ENCODE assay signal across 10 mouse cellular contexts in genomic region chr19:46926951-46927350, GRCm38 (mm10).
DNase-seq lines count a peak whose midpoint lies in the region; ATAC-seq and TF ChIP-seq lines count a peak whose summit lies in the region.
"Had no signal": no experiment of that assay in that cellular context is flagged by ENCODE, and none has a peak within 500 bp of the region (broad histone marks: within the 10 kb centered on the region; RNA-seq: fewer than 3 reads in every experiment).

No protein-coding gene starts in this region.

- H3K4me2 ChIP-seq in embryonic facial prominence, embryonic 11.5 days (ENCODE audit: low read depth, low read length): no peak overlapping the region
- H3K4me2 ChIP-seq in lung, embryonic 14.5 days: no peak overlapping the region
- H3K4me2 ChIP-seq in midbrain, embryonic 13.5 days (replicated peaks): no peak overlapping the region
- H3K4me2 ChIP-seq: neural tube, embryonic 12.5 days had no signal

- peak; percentile 8 for DNase-seq in embryonic facial prominence, embryonic 11.5 days (ENCODE audit: low spot score)
- DNase-seq in embryonic facial prominence, embryonic 10.5 days (ENCODE audit: low spot score): no peak
- peak; percentile 35 for DNase-seq in lung, embryonic 14.5 days
- DNase-seq in lung, adult 18-20 months: no peak
- DNase-seq in heart, embryonic 10.5 days (ENCODE audit: low spot score): no peak
- peak; percentile 10 for DNase-seq in splenic B cell, adult 2 months (ENCODE audit: low read depth, low spot score)
- no peak for DNase-seq in urinary bladder, postnatal 14 days (ENCODE audit: low spot score)

- H3K4me1 ChIP-seq in embryonic facial prominence, embryonic 11.5 days (ENCODE audit: control insufficient read depth, insufficient read depth, low read length): no peaks in the 10 kb centered on the region
- H3K4me1 ChIP-seq in embryonic facial prominence, embryonic 10.5 days: peaks cover 17% of the 10 kb centered on the region
- peaks cover 8% of the 10 kb centered on the region; the same call in 1 of the 2 replicates for H3K4me1 ChIP-seq in lung, embryonic 14.5 days (ENCODE audit: insufficient read depth)
- H3K4me1 ChIP-seq in heart, embryonic 10.5 days: peaks cover 29% of the 10 kb centered on the region
- H3K4me1 ChIP-seq in midbrain, embryonic 13.5 days (replicated peaks): peaks cover 3% of the 10 kb centered on the region; the same call in 1 of the 2 replicates
- H3K4me1 ChIP-seq: neural tube, embryonic 12.5 days had no signal

- H3K9me3 ChIP-seq in embryonic facial prominence, embryonic 11.5 days (replicated peaks; ENCODE audit: control insufficient read depth, low read length): no peaks in the 10 kb centered on the region
- H3K9me3 ChIP-seq in embryonic facial prominence, embryonic 10.5 days: no peaks in the 10 kb centered on the region
- no peaks in the 10 kb centered on the region for H3K9me3 ChIP-seq in lung, embryonic 14.5 days (ENCODE audit: low read depth, low read length)
- H3K9me3 ChIP-seq in heart, embryonic 10.5 days: no peaks in the 10 kb centered on the region
- H3K9me3 ChIP-seq in midbrain, embryonic 13.5 days: no peaks in the 10 kb centered on the region
- H3K9me3 ChIP-seq: neural tube, embryonic 12.5 days had no signal

- no peak for TF ChIP-seq CTCF in lung, embryonic 14.5 days (IDR thresholded peaks at IDR 0.05; ENCODE audit: low read depth)

- no peak for ATAC-seq in embryonic facial prominence, embryonic 11.5 days (replicated peaks; ENCODE audit: insufficient number of reproducible peaks, low FRiP score, low TSS enrichment, low read depth)
- ATAC-seq in lung, embryonic 14.5 days (ENCODE audit: insufficient read depth): no peak
- no peak for ATAC-seq in midbrain, embryonic 13.5 days
- ATAC-seq: hindbrain, embryonic 16.5 days had no signal

- H3K36me3 ChIP-seq in embryonic facial prominence, embryonic 11.5 days (replicated peaks; ENCODE audit: control insufficient read depth, insufficient read depth, low read depth, low read length): no peaks in the 10 kb centered on the region
- no peaks in the 10 kb centered on the region; the same call in 1 of the 2 replicates for H3K36me3 ChIP-seq in embryonic facial prominence, embryonic 10.5 days (replicated peaks)
- H3K36me3 ChIP-seq in lung, embryonic 14.5 days (ENCODE audit: insufficient read depth): peaks cover 4% of the 10 kb centered on the region; the same call in 1 of the 2 replicates
- H3K36me3 ChIP-seq in heart, embryonic 10.5 days: no peaks in the 10 kb centered on the region
- no peaks in the 10 kb centered on the region for H3K36me3 ChIP-seq in splenic B cell, adult 2 months (ENCODE audit: control insufficient read depth, insufficient read depth, low read length, poor library complexity, severe bottlenecking)
- no peaks in the 10 kb centered on the region for H3K36me3 ChIP-seq in midbrain, embryonic 13.5 days
- H3K36me3 ChIP-seq: neural tube, embryonic 12.5 days had no signal

- 45% methylated on average over 5 of the region's 5 CpGs for WGBS in embryonic facial prominence, embryonic 11.5 days
- 53% methylated on average over 5 of the region's 5 CpGs for WGBS in embryonic facial prominence, embryonic 10.5 days
- WGBS in lung, embryonic 14.5 days: 34% methylated on average over 5 of the region's 5 CpGs
- 53% methylated on average over 5 of the region's 5 CpGs for WGBS in heart, embryonic 10.5 days
- WGBS in midbrain, embryonic 13.5 days: 69% methylated on average over 5 of the region's 5 CpGs

- H3K27ac ChIP-seq in embryonic facial prominence, embryonic 11.5 days (replicated peaks; ENCODE audit: low read depth, low read length): no peak overlapping the region
- no peak overlapping the region for H3K27ac ChIP-seq in embryonic facial prominence, embryonic 10.5 days (replicated peaks)
- H3K27ac ChIP-seq in lung, embryonic 14.5 days (ENCODE audit: low read depth): peak overlapping the region; percentile 7; the same call in 1 of the 2 replicates
- H3K27ac ChIP-seq in heart, embryonic 10.5 days: peak overlapping the region; percentile 9; the same call in 1 of the 2 replicates
- H3K27ac ChIP-seq in midbrain, embryonic 13.5 days: no peak overlapping the region
- H3K27ac ChIP-seq: neural tube, embryonic 12.5 days had no signal

- H3K27me3 ChIP-seq in embryonic facial prominence, embryonic 11.5 days (ENCODE audit: control insufficient read depth, insufficient read depth, low read length): no peaks in the 10 kb centered on the region
- H3K27me3 ChIP-seq in embryonic facial prominence, embryonic 10.5 days (replicated peaks; ENCODE audit: low read depth, poor library complexity, severe bottlenecking): no peaks in the 10 kb centered on the region
- H3K27me3 ChIP-seq in lung, embryonic 14.5 days (ENCODE audit: insufficient read depth, low read length): no peaks in the 10 kb centered on the region
- no peaks in the 10 kb centered on the region for H3K27me3 ChIP-seq in heart, embryonic 10.5 days (ENCODE audit: insufficient read depth, poor library complexity, severe bottlenecking)
- no peaks in the 10 kb centered on the region for H3K27me3 ChIP-seq in splenic B cell, adult 2 months (ENCODE audit: control insufficient read depth, insufficient read depth, low read length, poor library complexity, severe bottlenecking)
- no peaks in the 10 kb centered on the region for H3K27me3 ChIP-seq in midbrain, embryonic 13.5 days
- H3K27me3 ChIP-seq: neural tube, embryonic 12.5 days had no signal

- H3K9ac ChIP-seq in embryonic facial prominence, embryonic 11.5 days (replicated peaks; ENCODE audit: low read length): no peak overlapping the region
- H3K9ac ChIP-seq in lung, embryonic 14.5 days: no peak overlapping the region
- H3K9ac ChIP-seq in midbrain, embryonic 13.5 days (replicated peaks): no peak overlapping the region
- H3K9ac ChIP-seq: neural tube, embryonic 12.5 days had no signal

- H3K4me3 ChIP-seq in embryonic facial prominence, embryonic 11.5 days (ENCODE audit: low read depth, low read length): no peak overlapping the region
- no peak overlapping the region for H3K4me3 ChIP-seq in embryonic facial prominence, embryonic 10.5 days
- H3K4me3 ChIP-seq in lung, embryonic 14.5 days (ENCODE audit: low read depth, low read length): no peak overlapping the region
- H3K4me3 ChIP-seq in heart, embryonic 10.5 days: no peak overlapping the region
- H3K4me3 ChIP-seq in midbrain, embryonic 13.5 days (replicated peaks): no peak overlapping the region
- H3K4me3 ChIP-seq: neural tube, embryonic 12.5 days had no signal

Comparison
In these comparisons a context has a peak if more than half of its experiments do, and no peak if none do; other contexts are left out.
1. DNase-seq: peak in embryonic facial prominence, embryonic 11.5 days (single experiment), lung, embryonic 14.5 days (single experiment) and splenic B cell, adult 2 months (single experiment); none in embryonic facial prominence, embryonic 10.5 days (single experiment), lung, adult 18-20 months (0 of 2), heart, embryonic 10.5 days (single experiment) and urinary bladder, postnatal 14 days (single experiment).
2. H3K27ac ChIP-seq: peak in lung, embryonic 14.5 days (single experiment) and heart, embryonic 10.5 days (single experiment); none in embryonic facial prominence, embryonic 11.5 days (single experiment), embryonic facial prominence, embryonic 10.5 days (single experiment) and midbrain, embryonic 13.5 days (single experiment).